Mouse (Mus musculus) bone marrow macrophage, adult 2 months (primary cell): ENCODE results near the gene Kyat1. TPM values are rescaled to one million over a fixed set of nuclear protein-coding genes. Genes with fewer than 3 reads are reported as not detected.
A peak's percentile ranks its signal among the peaks of the same experiment; 100 is the strongest.

Experiments used
- H3K27ac ChIP-seq: 2 replicates; pipeline ENCODE4 v1.5.1; 2012; ENCODE audit warnings: low read depth, low read length; ENCODE audit not compliant: insufficient read depth
- H3K4me1 ChIP-seq: 2 replicates; pipeline ENCODE4 v1.6.1; 2012; ENCODE audit warnings: low read length; ENCODE audit not compliant: control insufficient read depth, insufficient read depth
- H3K4me3 ChIP-seq: 2 replicates; pipeline ENCODE4 v1.5.1; 2012; ENCODE audit warnings: mild to moderate bottlenecking, low read length, moderate library complexity; ENCODE audit not compliant: insufficient read depth
- CTCF ChIP-seq: IDR thresholded peaks from 2 replicates; pipeline ENCODE4 v1.5.1; 2012; ENCODE audit warnings: low read depth, mild to moderate bottlenecking, low read length, moderate library complexity
- POLR2A ChIP-seq: IDR thresholded peaks from 2 replicates; pipeline ENCODE4 v1.6.1; 2012; ENCODE audit warnings: mild to moderate bottlenecking, low read depth, low read length, borderline replicate concordance
- polyA plus RNA-seq: library from polyadenylated mRNA; stranded (reverse); fragments of >200 nt; gene quantifications from 2 replicates; pipeline ENCODE4 v1.2.4, GENCODE M21; 2012; ENCODE audit not compliant: missing spikeins, insufficient read depth, insufficient read length

Gene Kyat1
- polyA plus RNA-seq: 3.5 and 3.9 TPM in 2 replicates

- Histone ChIP-seq H3K27ac (peak within 1 kb of the TSS; percentile 56), H3K4me1 (peaks cover 10% of the 10 kb centered on the region), H3K4me3 (peak within 1 kb of the TSS; percentile 64)
- TF ChIP-seq CTCF (no peak), POLR2A (no peak)
Measured at GRCm38 (mm10) chr2:30205629-30206357, at the start of gene Kyat1. TSS of gene Kyat1 (minus strand) at chr2:30205847.

- H3K4me3 ChIP-seq: no peak overlapping the region
- H3K4me1 ChIP-seq: peaks cover 19% of the 10 kb centered on the region
- TF ChIP-seq CTCF (no peak), POLR2A (no peak)
- H3K27ac ChIP-seq: no peak overlapping the region
Measured at GRCm38 (mm10) chr2:30253809-30254208, 48.2 kb upstream of the Kyat1 start.

GRCm38 (mm10) chr2:30252521-30252920 lies 46.9 kb upstream of the Kyat1 start:
- H3K27ac ChIP-seq: no peak overlapping the region
- no peak for TF ChIP-seq CTCF
- TF ChIP-seq POLR2A: no peak
- H3K4me3 ChIP-seq: no peak overlapping the region
- H3K4me1 ChIP-seq: peaks cover 6% of the 10 kb centered on the region

GRCm38 (mm10) chr2:30251417-30252104 lies 45.9 kb upstream of the Kyat1 start:
- Histone ChIP-seq H3K27ac (no peak overlapping the region), H3K4me1 (peaks cover 9% of the 10 kb centered on the region), H3K4me3 (no peak overlapping the region)
- TF ChIP-seq POLR2A: no peak
- TF ChIP-seq CTCF: no peak

- no peak overlapping the region for H3K4me3 ChIP-seq
- peaks cover 20% of the 10 kb centered on the region for H3K4me1 ChIP-seq
- TF ChIP-seq POLR2A (no peak), CTCF (no peak)
- no peak overlapping the region for H3K27ac ChIP-seq
Measured at GRCm38 (mm10) chr2:30250166-30251128, 44.8 kb upstream of the Kyat1 start.

GRCm38 (mm10) chr2:30249182-30249581 lies 43.5 kb upstream of the Kyat1 start:
- Histone ChIP-seq H3K4me3 (no peak overlapping the region), H3K27ac (no peak overlapping the region), H3K4me1 (peaks cover 21% of the 10 kb centered on the region)
- TF ChIP-seq POLR2A: no peak
- no peak for TF ChIP-seq CTCF

GRCm38 (mm10) chr2:30247681-30248080 lies 42.0 kb upstream of the Kyat1 start:
- H3K4me1 ChIP-seq: peaks cover 32% of the 10 kb centered on the region
- no peak for TF ChIP-seq CTCF

GRCm38 (mm10) chr2:30247036-30247435 lies 41.4 kb upstream of the Kyat1 start:
- Histone ChIP-seq H3K4me1 (peaks cover 36% of the 10 kb centered on the region), H3K27ac (no peak overlapping the region), H3K4me3 (no peak overlapping the region)
- TF ChIP-seq CTCF (no peak), POLR2A (no peak)

More at GRCm38 (mm10) chr2:30247681-30248080, 42.0 kb upstream of the Kyat1 start:
- Histone ChIP-seq H3K4me3 (no peak overlapping the region), H3K27ac (no peak overlapping the region)

DNA sequence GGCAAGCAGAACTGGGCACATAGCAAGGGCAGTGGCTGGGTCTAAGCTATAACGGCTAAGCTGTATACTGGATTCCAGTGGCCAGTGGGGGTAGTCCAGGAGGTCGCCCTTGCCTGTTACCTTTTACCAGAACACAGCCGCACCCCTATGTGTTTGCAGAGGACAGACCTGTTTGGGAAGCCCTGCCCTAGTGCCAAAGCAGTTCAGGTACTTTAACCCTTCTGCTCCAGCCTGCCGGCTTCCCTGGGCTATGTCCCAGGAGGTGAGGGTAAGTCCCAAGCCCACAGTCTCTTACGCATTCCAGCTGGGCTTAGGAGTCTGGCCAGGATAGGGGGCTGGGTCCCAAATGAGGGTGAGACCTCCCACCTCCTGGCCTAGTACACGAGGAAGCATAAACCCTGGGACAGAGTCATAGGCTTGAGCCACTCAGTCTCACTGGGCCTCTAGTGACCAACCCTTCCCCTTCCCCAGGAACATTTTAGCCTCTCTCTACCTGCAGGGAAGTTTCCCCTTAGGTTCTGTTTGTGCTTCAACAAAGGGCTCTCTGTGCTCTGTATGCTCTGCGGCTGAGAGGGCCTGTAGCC lies 39.0 kb upstream of the Kyat1 start:
- peaks cover 31% of the 10 kb centered on the region for H3K4me1 ChIP-seq
- H3K27ac ChIP-seq: no peak overlapping the region
- TF ChIP-seq POLR2A: no peak
- no peak for TF ChIP-seq CTCF
- no peak overlapping the region for H3K4me3 ChIP-seq
